Mouse (Mus musculus): ENCODE results near the gene Krtap16-3.

Gene Krtap16-3

GRCm38 (mm10) chr16:88962773-88963172 lies at the start of gene Krtap16-3:
Krtap16-3 (minus strand) TSS chr16:88962873.
- DNase-seq (ENCODE audit: low spot score), result no peak

- DNase-seq (ENCODE audit: low spot score), result no peak
Measured at GRCm38 (mm10) chr16:89010659-89011058, 48.0 kb upstream of the Krtap16-3 start, which contains the start of gene Krtap22-2. Krtap22-2 (minus strand) TSS chr16:89010759.

DNA sequence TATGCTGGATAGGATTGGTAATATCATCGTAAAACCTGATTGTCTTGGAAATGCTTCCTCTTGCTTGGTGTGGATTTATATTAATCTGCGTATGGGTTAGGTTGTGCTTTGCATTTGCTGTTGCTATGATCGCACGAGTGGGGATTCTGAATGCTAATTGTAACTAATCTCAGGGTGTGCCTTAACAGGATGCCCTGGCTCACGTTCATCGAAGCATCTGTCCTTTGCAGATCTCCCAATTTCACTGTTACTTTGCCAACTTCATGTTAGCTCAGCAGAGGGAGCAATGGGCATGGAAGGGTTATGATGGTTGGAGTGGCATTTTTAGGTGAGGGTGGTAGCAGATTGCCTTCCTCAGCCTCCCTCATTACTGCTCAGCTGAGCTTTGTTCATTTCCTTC lies 21.6 kb downstream of the Krtap16-3 start:
- DNase-seq (ENCODE audit: low spot score), result no peak

DNA sequence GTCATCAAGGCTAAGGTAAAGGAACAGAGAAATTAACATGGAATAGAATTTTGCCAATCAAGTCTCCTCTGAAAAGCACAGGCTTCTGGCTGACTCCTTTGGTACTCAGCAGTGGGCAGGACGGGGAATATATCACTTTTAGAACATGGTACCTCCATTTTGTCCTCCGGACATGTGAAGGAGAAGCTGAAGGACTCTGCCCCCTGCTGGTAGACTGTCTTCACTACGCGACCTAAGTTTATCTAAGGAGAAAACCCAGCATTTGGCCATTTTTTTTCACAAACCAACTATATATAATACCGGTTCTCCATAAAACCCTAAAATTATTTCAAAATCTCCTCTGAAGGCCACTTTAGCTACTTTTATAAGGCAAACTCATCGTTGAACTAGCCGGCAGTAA lies 24.4 kb downstream of the Krtap16-3 start:
- DNase-seq (ENCODE audit: low spot score), result no peak

DNA sequence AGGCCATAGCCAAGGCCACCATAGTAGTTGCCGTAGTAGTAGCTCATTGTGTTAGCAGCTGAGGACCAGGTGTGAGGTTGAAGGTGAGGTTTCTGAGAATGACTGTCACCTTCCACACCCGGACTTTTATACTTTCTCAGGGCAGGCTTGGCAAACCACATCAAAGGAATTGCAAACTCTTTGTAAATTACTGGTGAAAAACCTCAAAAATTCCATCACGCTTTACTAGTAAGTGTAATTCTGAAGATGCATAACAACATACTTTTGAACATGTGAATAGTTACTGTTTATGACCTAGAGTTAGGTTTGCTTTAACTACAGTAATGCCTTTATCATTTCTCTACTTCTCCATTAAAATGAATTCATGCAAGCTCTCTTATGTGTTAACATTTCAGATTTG lies 30.5 kb downstream of the Krtap16-3 start, which contains the start of gene Krtap19-9b:
TSS of gene Krtap19-9b (minus strand) at position 101 of the 400 bp plus-strand sequence.
- DNase-seq (ENCODE audit: low spot score), result no peak

All from adipocyte (in vitro differentiated cells).